Mouse (Mus musculus): Measurements from ENCODE around the gene Dot1l. TPM values are rescaled to one million over a fixed set of nuclear protein-coding genes. Genes with fewer than 3 reads are reported as not detected.

Dot1l gene
- polyA plus RNA-seq, 1 experiment from 2014 or later, result 6.2 TPM

DNA sequence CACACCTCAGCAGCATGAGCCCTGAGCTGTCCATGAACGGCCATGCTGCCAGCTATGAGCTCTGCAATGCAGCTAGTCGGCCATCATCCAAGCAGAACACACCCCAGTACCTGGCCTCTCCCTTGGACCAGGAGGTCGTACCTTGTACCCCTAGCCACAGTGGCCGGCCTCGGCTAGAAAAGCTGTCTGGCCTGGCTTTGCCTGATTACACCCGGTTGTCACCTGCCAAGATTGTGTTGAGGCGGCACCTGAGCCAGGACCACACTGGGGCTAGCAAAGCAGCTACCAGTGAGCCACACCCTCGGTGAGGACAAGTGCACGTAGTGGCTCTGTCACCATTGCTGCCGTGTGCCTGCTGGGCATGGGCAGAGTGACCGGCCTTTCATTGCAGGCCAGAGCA lies 31.0 kb downstream of the Dot1l start:
- Histone ChIP-seq H3K27me3 (replicated peaks; ENCODE audit: control insufficient read depth, insufficient read depth, low read length) (no peaks in the 10 kb centered on the region), H3K9ac (ENCODE audit: low read depth, low read length) (no peak overlapping the region), H3K4me1 (replicated peaks; ENCODE audit: control insufficient read depth, insufficient read depth, low read length) (no peaks in the 10 kb centered on the region), H3K4me3 (ENCODE audit: low read depth, low read length) (no peak overlapping the region), H3K4me2 (replicated peaks; ENCODE audit: low read depth) (no peak overlapping the region), H3K9me3 (ENCODE audit: control insufficient read depth) (no peaks in the 10 kb centered on the region), H3K36me3 (ENCODE audit: control insufficient read depth, insufficient read depth) (peaks cover 97% of the 10 kb centered on the region), H3K27ac (ENCODE audit: low read depth, low read length) (no peak overlapping the region)
- no peak for TF ChIP-seq CTCF (IDR thresholded peaks at IDR 0.05; ENCODE audit: low read depth)
- ATAC-seq, result no peak
- 92% methylated on average over 11 of the region's 11 CpGs for WGBS

DNA sequence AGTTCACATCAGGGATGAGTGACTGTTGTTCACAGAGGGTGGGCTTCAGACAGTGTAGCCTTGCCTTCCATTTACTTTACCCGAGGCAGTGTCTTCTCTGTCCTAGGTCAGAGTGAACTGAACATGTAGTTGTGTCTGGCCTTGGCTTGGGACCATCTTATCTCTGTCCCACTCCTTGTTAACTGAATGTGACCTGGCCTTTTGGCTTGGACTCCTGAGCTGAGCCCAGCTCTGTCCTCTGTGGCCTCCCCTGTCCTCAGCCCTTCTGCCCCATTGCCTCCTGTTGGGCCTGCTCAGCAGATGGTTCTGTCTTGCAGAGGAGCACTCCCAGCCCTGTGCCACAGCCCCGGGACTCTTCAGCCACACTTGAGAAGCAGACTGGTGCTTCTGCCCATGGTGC lies 32.5 kb downstream of the Dot1l start:
- Histone ChIP-seq H3K9ac (ENCODE audit: low read depth, low read length) (no peak overlapping the region), H3K27me3 (replicated peaks; ENCODE audit: control insufficient read depth, insufficient read depth, low read length) (no peaks in the 10 kb centered on the region), H3K9me3 (ENCODE audit: control insufficient read depth) (no peaks in the 10 kb centered on the region), H3K4me1 (replicated peaks; ENCODE audit: control insufficient read depth, insufficient read depth, low read length) (no peaks in the 10 kb centered on the region), H3K4me2 (replicated peaks; ENCODE audit: low read depth) (no peak overlapping the region), H3K4me3 (ENCODE audit: low read depth, low read length) (no peak overlapping the region), H3K27ac (ENCODE audit: low read depth, low read length) (no peak overlapping the region), H3K36me3 (ENCODE audit: control insufficient read depth, insufficient read depth) (peaks cover 98% of the 10 kb centered on the region)
- ATAC-seq, result no peak
- TF ChIP-seq CTCF (IDR thresholded peaks at IDR 0.05; ENCODE audit: low read depth), result no peak
- WGBS, result 72% methylated on average over 2 of the region's 2 CpGs

- TF ChIP-seq CTCF (IDR thresholded peaks at IDR 0.05; ENCODE audit: low read depth), result no peak
- ATAC-seq, result no peak
- H3K9me3 ChIP-seq (ENCODE audit: control insufficient read depth), result no peaks in the 10 kb centered on the region
- no peak overlapping the region for H3K27ac ChIP-seq (ENCODE audit: low read depth, low read length)
- no peak overlapping the region for H3K9ac ChIP-seq (ENCODE audit: low read depth, low read length)
- no peaks in the 10 kb centered on the region for H3K27me3 ChIP-seq (replicated peaks; ENCODE audit: control insufficient read depth, insufficient read depth, low read length)
- 81% methylated on average over 19 of the region's 19 CpGs for WGBS
- H3K4me2 ChIP-seq (replicated peaks; ENCODE audit: low read depth), result no peak overlapping the region
- peaks cover 93% of the 10 kb centered on the region for H3K36me3 ChIP-seq (ENCODE audit: control insufficient read depth, insufficient read depth)
- H3K4me3 ChIP-seq (ENCODE audit: low read depth, low read length), result no peak overlapping the region
- H3K4me1 ChIP-seq (replicated peaks; ENCODE audit: control insufficient read depth, insufficient read depth, low read length), result no peaks in the 10 kb centered on the region
Measured at GRCm38 (mm10) chr10:80790761-80791404, 35.9 kb downstream of the Dot1l start.

DNA sequence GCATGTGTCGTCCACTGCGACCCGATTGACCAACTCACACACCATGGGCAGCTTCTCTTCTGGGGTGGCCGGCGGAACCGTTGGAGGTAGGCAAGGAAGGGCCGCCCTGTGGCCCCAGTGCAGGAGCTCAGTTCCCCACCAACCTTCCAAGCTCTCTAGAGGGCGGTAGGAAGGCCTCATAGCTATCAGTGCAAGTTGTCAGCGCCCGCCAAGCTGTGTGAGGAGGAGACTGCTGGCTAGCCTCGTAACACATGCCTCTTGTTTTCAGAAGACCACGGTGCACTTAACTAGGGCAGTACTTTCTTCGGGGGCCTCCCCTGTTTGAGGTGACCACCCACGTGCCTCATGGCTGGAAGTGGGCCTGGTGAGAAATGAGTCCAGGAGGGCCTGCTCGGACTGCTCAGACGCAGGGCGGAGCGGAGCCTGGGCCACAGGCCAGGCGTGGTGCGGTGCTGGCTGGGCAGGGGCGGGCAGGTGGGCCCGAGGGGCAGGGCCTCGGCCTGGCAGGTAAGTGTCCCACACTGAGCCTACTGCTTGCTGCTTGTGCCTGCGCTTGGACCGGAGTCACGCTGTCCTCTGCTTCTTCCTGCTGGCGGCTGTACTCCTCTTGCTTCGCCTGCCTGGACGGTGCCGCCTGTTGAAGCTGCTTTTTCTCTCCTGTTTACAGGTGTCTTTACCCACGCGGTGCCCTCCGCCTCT lies 36.6 kb downstream of the Dot1l start:
- Histone ChIP-seq H3K36me3 (ENCODE audit: control insufficient read depth, insufficient read depth) (peaks cover 86% of the 10 kb centered on the region), H3K4me3 (ENCODE audit: low read depth, low read length) (no peak overlapping the region), H3K9me3 (ENCODE audit: control insufficient read depth) (no peaks in the 10 kb centered on the region), H3K4me1 (replicated peaks; ENCODE audit: control insufficient read depth, insufficient read depth, low read length) (no peaks in the 10 kb centered on the region), H3K9ac (ENCODE audit: low read depth, low read length) (no peak overlapping the region), H3K27ac (ENCODE audit: low read depth, low read length) (no peak overlapping the region), H3K27me3 (replicated peaks; ENCODE audit: control insufficient read depth, insufficient read depth, low read length) (no peaks in the 10 kb centered on the region), H3K4me2 (replicated peaks; ENCODE audit: low read depth) (no peak overlapping the region)
- 74% methylated on average over 33 of the region's 33 CpGs for WGBS
- no peak for ATAC-seq
- TF ChIP-seq CTCF (IDR thresholded peaks at IDR 0.05; ENCODE audit: low read depth), result no peak

- Histone ChIP-seq H3K9me3 (ENCODE audit: control insufficient read depth) (no peaks in the 10 kb centered on the region), H3K27me3 (replicated peaks; ENCODE audit: control insufficient read depth, insufficient read depth, low read length) (no peaks in the 10 kb centered on the region), H3K4me2 (replicated peaks; ENCODE audit: low read depth) (no peak overlapping the region), H3K27ac (ENCODE audit: low read depth, low read length) (no peak overlapping the region), H3K4me3 (ENCODE audit: low read depth, low read length) (no peak overlapping the region), H3K9ac (ENCODE audit: low read depth, low read length) (no peak overlapping the region), H3K4me1 (replicated peaks; ENCODE audit: control insufficient read depth, insufficient read depth, low read length) (no peaks in the 10 kb centered on the region), H3K36me3 (ENCODE audit: control insufficient read depth, insufficient read depth) (peaks cover 78% of the 10 kb centered on the region)
- WGBS, result 66% methylated on average over 41 of the region's 41 CpGs
- no peak for ATAC-seq
- TF ChIP-seq CTCF (IDR thresholded peaks at IDR 0.05; ENCODE audit: low read depth), result no peak
Measured at GRCm38 (mm10) chr10:80792175-80793032, 37.4 kb downstream of the Dot1l start.

Measured in intestine, postnatal 0 days (tissue).